Mouse (Mus musculus) spleen, postnatal 10 days (tissue): Measurements from ENCODE around the gene Il17re.
A peak's percentile ranks its signal among the peaks of the same experiment; 100 is the strongest.

ENCODE experiments used
- DNase-seq, 2 experiments: peaks; one replicate each; pipeline ENCODE4 v3.0.0; 2021 to 2022; ENCODE audit warnings: low spot score in 2 of 2

Gene Il17re

DNA sequence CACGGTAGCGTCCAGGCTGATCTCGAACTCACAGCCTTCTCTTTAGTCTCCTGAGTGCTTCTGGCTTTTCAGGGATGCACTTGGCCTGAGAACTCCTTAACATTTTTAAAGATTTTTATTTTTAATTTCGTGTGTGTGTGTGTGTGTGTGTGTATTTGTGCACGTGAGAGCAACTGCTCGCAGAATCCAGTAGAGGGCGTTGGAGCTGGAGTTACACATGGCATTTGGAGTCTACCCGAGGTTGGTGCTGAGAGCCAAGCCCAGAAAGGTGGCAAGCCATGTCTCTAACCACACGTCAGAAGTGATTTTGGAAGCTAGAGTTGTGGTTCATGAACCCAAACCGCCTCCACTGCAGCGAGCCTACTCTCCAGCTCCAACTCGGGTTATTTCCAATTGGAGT lies 15.2 kb upstream of the Il17re start:
- no peak for DNase-seq

DNA sequence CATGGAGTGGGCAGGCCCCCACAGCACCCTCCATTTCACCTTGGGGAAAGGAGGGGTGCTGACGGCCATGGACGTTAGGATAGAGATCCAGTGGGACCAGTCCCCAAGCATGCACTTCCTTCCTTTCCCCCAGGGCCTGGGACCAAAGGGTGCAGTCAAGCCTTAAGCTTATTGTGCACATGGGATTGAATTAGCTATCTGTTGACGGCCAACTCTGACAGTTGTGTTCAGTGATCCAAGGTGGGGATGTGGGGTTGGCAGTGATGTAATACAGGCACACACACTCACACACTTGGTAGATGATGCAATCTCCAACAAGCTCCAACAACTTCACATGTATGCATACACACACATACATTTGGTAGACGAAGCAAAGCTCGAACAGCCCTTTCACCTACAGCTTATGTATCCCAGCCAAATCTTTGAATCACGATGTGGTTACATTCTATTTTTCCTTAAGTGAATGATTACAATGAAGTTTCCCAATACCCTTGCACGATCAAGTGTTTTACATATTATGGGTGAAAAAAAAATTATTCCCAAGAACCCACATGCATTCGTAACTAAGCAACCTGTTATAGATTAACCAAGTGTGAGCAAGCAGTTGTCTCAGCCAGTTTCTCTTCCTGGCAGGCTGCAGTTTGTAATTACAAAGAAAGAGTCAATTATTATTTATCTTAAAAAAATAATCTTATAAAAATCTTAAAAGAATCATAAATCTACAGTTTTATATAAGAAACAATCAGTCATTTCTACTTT lies 13.9 kb upstream of the Il17re start:
- DNase-seq = no peak

DNA sequence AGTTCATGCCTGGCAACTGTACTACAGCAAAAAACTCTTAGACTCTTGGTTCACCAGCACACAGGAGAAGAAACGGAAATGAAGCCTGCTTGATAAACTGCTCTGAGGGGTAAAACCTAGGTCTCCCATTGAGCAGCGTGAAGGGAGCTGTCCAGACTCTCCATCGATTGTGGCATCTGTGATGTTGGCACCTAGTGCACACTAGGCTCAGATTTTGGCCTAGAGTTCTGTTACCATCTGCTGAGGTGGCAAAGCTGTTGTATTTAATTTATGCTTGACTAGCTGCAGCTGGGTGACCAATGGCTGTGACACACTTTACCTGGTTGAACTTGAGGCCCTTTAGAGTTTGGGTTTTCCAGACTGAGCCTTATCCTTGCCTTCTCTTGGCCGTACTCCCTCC lies 10.6 kb upstream of the Il17re start:
- no peak for DNase-seq

DNA sequence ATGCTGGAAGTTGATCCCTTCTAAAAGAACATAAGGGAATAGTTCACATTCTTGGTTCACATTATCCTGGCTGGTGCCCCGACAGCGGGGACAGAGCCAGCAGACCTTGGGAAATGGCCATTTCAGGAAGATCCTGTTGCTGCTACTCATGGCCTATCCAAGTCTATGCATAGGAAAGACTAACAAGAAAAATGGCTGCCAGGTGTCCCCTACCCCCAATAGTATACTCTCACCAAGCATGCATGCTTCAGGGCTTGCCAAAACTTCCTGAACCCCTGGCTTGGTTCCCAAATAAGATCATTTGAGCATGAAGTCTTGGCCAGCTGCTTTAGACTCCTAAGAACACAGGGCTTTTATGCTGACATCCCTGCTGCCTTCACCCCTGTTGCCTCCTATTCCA lies 6.4 kb upstream of the Il17re start:
- no peak for DNase-seq

DNA sequence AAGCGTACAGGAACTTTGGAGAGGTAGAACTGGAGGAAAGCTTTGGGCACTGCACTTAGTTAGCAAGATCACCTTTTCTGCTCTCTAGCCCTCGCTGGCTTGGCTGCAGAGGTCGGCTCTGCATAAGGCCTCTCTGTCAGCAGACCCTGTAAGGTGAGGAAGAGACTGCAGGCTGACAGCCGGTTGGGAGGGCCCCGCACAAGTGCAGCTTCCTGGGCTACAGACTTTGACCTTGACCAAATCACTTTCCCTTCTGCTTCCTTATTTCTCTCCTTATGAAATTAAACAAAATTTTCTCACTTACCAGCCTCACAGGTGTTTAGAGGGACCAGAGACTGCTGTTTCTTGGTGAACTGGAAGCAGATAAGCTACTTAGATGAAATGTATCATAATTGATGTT lies 3.3 kb upstream of the Il17re start:
- no peak for DNase-seq

DNA sequence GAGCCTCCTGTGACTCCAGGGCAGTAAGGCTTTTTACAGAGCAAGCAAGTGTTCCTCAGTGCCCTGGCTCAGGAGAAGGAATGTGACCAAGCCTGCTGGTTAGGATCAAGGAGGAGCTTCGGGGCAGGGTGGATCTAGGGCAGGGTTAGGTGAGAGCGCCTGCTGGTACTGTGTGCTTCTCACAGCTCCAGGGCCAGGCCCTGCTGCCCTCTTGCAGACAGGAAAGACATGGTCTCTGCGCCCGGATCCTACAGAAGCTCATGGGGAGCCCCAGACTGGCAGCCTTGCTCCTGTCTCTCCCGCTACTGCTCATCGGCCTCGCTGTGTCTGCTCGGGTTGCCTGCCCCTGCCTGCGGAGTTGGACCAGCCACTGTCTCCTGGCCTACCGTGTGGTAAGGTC lies 351 bp downstream of the Il17re start:
- DNase-seq = no peak

DNA sequence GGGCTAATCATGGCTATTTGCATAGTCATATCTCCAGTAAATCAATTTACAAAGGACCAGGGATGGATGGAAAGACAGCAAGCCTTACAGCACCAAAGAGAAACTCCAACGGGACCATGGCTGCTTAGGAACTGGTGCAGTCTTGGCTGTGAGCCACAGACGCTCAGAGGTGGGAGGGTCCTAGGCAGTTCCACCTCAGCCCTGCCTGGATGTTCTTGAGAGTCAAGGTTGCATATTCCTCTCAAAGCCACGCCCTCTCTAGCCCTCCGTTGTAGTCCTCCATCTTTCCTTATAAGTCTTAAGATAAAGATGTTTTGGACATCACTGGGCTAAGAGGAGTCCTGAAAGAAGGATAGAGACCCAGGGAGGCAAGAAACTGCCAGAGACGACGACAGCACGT lies 5.8 kb downstream of the Il17re start:
- DNase-seq = no peak

DNA sequence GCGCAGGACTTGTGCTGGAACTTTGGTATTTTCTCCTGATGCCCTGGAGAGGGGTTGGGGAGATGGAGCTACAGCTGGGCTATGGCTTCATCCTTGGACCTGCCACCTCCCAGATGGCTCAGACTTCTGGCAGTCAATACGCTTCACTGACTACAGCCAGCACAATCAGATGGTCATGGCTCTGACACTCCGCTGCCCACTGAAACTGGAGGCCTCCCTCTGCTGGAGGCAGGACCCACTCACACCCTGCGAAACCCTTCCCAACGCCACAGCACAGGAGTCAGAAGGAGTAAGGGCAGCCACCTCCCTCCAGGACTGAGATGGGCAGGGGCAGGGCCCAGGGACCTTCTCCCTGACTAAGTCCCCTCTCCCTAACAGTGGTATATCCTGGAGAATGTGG lies 7.3 kb downstream of the Il17re start:
- no peak for DNase-seq

DNA sequence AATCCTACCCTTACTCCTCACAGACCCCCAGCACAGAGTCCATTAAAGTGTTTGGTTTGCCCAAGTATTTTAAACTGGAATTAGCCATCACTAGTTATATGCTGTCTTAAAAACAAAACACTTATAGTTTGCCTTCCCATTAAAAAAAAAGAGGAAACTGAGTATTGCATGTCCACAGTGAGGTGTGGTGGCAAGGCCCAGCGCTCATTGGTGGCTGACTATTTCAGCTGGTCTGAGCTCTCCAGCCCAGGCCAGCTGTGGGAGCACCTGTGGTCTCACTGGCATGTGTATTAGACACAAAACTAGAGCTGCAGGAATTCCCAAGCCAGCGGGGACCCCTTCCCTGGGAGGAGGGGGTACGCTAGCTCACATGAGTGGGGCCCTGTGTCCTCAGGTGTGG lies 10.2 kb downstream of the Il17re start:
- no peak for DNase-seq

DNA sequence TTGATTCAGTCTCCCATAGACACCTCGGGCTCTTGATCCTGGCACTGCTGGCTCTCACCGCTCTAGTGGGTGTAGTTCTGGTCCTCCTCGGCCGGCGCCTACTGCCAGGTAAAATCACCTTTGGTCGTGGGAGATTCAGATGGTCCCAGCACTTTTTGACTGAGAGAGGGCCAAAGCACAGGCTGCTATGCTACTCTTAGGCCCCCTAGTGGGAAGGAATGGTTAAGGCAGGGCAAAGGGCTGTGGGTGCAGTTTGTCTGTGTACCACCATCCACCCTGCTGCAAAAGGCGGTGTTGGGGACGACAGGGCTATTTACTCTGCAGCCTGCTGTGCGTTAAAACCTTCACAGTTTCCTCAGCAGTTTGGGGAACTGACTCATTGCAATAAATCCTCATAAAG lies 10.7 kb downstream of the Il17re start:
- peak; percentile 52 to 79 for DNase-seq

DNA sequence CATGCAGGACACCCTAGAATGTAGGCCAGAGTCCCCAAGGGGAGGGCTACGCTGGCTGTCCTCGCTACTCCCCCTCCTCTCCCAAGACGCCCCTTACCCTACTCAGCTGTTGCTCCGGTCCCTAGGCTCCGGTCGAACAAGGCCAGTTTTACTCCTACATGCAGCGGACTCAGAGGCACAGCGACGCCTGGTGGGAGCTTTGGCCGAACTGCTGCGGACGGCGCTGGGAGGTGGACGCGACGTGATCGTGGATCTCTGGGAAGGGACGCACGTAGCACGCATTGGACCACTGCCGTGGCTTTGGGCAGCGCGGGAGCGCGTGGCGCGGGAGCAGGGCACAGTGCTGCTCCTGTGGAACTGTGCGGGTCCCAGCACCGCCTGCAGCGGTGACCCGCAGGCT lies 11.1 kb downstream of the Il17re start:
- peak; percentile 58 to 80 for DNase-seq

DNA sequence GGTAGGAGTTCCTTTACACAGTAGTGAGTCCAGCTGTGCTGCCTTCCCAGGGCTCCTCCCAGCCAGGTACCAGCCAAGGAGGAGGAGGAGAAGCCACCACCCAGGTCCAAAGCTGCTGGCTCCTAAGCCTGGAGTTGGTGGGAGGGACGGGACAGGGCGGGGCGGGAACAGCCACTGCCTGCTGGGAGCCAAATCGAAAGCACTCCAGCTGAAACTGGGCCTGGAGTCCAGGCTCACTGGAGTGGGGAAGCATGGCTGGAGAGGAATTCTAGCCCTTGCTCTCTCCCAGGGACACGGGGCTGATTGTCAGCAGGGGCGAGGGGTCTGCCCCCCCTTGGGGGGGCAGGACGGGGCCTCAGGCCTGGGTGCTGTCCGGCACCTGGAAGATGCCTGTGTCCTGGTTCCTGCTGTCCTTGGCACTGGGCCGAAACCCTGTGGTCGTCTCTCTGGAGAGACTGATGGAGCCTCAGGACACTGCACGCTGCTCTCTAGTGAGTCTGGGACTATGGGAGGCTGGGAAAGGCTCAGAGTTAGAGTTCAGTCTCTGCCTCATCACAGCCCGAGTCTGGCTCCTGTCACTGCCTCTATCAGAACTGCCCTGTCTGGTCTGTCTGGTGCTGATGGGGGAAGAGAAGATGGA lies 13.1 kb downstream of the Il17re start, which contains the start of gene Il17rc:
Il17rc (plus strand) TSS at position 131 of the 640 bp plus-strand sequence.
- no peak for DNase-seq

DNA sequence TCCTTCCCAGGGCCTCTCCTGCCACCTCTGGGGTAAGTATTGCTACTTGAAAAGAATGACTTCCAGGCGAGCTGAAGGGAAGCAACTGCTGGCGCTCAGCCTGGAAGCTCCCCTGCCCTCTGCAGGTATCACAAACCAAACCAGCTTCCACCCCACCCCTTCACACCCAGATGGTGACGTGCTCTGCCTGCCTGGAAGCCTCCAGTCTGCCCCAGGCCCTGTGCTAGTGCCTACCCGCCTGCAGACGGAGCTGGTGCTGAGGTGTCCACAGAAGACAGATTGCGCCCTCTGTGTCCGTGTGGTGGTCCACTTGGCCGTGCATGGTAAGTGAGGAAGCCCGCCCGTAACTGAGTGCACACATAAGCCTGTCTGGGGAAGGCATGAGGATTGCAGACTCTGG lies 13.8 kb downstream of the Il17re start:
- DNase-seq = no peak

DNA sequence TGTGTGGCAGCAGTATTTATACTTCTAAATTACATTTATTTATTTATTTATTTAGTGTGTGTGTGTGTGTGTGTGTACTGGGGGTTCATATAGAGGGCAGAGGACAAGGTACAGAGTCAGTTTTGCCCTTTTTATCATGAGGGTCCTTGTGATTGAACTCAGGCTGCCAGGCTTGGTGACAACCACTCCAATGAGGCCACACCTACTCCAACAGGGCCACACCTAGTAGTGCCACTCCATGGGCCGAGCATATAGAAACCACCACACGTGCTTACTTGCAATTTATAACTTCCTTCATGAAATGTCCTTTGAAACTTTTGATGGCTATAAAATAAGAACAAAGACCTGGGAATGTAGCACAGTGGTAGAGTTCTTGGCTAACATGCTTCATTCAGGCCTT lies 15.0 kb downstream of the Il17re start:
- DNase-seq = no peak

DNA sequence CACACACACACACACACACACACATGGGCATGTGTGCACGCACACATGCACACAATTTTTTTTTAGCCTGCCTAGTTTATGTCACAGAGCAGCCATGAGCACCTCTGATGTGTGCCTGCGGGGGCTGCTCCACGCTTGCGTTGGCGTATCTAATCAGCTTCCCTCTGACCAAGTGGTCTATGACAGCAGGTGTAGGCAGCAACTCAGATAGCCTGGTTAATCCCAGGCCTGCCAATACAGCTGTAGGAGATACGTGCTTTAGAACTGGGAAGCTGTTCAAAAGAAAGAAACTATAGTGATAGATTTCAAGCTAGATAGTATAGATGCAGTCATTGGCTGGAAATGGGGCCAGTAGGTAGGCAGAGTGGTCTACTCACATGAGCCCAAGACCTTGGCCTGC lies 15.4 kb downstream of the Il17re start:
- no peak for DNase-seq

DNA sequence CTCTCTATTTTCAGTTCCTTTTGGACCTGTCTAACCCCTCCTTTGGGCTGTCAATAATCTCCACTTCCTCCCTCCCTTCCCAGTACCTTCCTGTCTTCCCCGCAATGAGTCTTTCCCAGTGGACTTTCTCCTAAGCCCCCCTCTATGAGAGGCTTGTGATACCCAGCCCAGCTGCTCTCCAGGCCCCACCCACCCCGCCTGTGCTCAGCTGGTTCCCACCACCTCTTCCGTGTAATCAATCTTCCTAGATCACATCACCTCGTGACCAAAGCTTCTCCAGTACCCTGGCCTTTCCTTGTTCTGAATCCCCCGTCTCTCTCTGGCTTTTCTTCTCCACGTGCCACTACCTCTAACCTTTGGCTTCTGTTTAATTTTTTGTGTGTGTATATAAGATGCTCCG lies 19.1 kb downstream of the Il17re start:
- DNase-seq = no peak

DNA sequence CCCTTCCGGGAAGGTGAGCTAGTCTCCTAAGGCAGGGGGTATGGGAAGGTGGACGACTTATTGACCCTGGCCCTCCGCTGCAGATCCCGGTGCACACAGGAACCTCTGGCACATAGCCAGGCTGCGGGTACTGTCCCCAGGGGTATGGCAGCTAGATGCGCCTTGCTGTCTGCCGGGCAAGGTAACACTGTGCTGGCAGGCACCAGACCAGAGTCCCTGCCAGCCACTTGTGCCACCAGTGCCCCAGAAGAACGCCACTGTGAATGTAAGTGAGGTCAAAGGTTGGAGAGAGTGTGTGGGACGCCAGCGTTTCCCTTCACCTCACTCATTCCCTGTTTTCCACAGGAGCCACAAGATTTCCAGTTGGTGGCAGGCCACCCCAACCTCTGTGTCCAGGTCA lies 20.6 kb downstream of the Il17re start:
- no peak for DNase-seq

DNA sequence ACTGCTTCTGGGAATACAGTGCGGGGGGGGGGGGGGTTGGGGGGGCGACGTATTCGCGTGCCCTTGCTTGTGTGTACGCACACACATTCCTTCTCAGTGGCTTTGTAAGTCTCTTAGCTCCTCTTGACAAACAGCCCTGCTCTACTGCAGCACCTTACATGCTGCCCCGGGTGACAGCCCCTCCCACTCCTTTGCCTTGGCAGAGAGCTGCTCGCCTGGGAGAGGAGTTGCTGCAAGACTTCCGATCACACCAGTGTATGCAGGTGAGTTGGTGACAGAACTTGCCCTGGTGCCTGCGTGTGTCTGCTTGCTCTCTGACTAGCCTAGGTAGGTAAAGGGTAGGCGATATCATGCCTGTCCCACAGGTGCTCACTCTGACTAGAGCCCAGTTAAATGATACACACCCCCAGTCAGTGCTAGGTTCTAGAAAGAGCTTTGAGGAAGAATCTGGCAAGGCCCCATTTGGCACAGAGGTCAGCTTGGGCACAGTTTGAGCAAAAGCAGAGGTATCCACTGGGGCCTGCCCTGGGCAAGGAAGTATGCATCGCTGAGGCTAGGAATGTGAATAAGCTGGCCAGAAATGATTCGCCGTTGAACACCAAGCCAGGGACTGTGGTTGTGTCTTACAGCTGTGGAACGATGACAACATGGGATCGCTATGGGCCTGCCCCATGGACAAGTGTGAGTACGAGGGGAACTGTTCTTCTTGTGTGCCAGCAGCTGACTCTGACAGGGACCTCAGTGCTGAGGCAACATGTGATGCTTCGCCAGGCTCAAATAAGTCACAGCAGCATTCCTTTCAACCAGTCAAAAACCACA lies 22.5 kb downstream of the Il17re start:
- no peak for DNase-seq

DNA sequence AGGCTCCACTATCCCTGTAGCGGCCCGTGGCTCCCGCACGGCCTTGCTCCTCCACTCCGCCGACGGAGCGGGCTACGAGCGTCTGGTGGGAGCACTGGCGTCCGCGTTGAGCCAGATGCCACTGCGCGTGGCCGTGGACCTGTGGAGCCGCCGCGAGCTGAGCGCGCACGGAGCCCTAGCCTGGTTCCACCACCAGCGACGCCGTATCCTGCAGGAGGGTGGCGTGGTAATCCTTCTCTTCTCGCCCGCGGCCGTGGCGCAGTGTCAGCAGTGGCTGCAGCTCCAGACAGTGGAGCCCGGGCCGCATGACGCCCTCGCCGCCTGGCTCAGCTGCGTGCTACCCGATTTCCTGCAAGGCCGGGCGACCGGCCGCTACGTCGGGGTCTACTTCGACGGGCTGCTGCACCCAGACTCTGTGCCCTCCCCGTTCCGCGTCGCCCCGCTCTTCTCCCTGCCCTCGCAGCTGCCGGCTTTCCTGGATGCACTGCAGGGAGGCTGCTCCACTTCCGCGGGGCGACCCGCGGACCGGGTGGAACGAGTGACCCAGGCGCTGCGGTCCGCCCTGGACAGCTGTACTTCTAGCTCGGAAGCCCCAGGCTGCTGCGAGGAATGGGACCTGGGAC lies 24.3 kb downstream of the Il17re start:
- DNase-seq = peak; percentile 17 to 57

DNA sequence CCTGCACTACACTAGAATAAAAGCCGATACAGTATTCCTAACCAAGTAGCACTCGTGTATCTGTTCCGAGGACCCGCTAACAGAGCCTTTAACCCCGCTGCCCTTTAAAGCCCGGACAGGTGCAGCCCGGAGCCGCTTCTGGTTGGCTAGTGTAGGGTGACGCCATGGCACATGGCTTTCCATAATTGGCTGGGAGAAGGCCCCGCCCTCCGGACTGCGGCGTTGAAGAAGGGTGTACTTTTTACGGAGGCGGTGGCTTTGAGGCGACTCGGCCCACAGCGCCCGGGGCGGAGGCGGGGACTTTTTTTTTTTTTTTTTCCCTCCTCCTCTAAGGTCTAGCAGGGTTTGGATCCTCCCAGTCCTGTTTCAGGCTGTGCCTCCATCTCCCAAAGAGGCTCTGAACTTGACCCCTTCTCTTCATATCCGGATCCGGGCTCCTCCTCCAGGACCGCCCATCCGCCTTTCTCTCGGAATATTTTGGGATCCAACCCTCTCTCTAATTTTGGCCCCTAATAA lies 24.9 kb downstream of the Il17re start, which contains the start of gene Creld1:
Creld1 (plus strand) TSS at position 198 of the 516 bp plus-strand sequence.
- peak; percentile 81 to 95 for DNase-seq

DNA sequence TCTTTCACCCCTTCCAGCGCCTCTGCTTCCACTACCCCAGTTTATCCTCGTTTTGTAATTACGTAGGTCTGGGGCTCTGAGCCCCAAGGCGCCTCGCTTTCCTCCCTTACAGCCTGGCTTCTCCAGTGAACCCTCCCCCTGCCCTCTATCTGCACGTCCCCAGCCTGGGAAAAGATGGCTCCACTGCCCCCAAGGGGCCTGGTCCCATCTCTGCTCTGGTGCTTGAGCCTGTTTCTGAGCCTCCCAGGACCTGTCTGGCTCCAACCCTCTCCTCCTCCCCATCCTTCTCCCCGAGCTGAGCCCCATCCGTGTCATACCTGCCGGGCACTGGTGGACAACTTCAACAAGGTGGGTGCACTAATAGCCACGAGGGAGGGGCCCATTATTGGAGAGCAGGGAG lies 25.4 kb downstream of the Il17re start:
- peak; percentile 20 to 33 for DNase-seq

DNA sequence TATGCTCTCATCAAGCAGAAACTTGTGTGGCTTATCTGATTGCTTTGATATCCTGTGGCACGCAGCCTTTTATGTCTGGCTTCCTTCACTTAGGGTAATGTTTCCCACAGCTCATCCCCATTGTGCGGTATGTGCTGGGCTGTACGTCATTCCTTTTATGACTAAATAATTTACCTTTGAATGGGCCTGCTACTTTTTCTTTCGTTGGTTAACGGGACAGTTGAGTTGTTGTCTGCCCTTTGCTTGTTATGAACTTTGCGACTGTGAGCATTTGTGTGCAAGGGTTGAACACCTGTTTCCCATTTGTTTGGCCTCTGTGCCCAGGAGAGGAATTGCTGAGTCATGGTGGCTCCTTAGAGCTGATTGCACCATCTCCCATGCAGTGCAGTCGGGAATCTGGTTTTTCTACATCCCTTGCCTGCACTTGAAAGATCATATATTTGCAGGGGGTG lies 28.9 kb downstream of the Il17re start:
- DNase-seq = no peak
